29 mouse cellular contexts compared by ENCODE assay signal in the genomic region with DNA sequence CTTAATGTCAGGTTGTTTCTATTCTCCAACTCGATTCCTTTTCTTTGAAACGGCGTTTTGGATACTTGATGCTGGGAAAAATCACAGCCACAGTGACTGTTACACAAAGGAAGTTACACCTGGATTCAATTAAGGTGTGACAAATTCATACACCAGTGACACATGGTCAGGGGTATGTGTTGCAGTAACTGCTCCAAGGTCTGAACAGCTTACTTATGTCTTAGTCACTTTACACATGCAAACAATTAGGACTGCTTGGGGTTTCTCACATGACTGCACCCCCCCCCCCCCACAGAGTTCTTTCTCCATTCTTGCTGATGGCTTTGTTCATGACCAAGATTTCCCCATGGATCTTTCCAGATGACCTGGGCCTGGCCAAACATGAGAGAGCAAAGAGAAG. TPM values are rescaled to one million over a fixed set of nuclear protein-coding genes. Genes with fewer than 3 reads are reported as not detected.
DNase-seq lines count a peak whose midpoint lies in the region; ATAC-seq lines count a peak whose summit lies in the region.
"Had no signal": no experiment of that assay in that cellular context is flagged by ENCODE, and none has a peak within 500 bp of the region (broad histone marks: within the 10 kb centered on the region; RNA-seq: fewer than 3 reads in every experiment).

No protein-coding gene starts in this region.

- H3K9ac ChIP-seq in embryonic facial prominence, embryonic 12.5 days = no peak overlapping the region
- H3K9ac ChIP-seq: heart, embryonic 15.5 days; hindbrain, embryonic 14.5 days; liver, embryonic 13.5 days; midbrain, embryonic 12.5 days; neural tube, embryonic 15.5 days had no signal

- no peaks in the 10 kb centered on the region for H3K36me3 ChIP-seq in embryonic facial prominence, embryonic 12.5 days
- H3K36me3 ChIP-seq: heart, embryonic 15.5 days; liver, embryonic 13.5 days; midbrain, embryonic 12.5 days; neural tube, embryonic 15.5 days had no signal

- no peak overlapping the region for H3K4me2 ChIP-seq in embryonic facial prominence, embryonic 12.5 days (replicated peaks)
- H3K4me2 ChIP-seq: heart, embryonic 15.5 days; hindbrain, embryonic 14.5 days; liver, embryonic 13.5 days; midbrain, embryonic 12.5 days; neural tube, embryonic 15.5 days had no signal

- no peak overlapping the region for H3K4me3 ChIP-seq in embryonic facial prominence, embryonic 12.5 days
- H3K4me3 ChIP-seq: erythroblast, embryonic 14.5 days; heart, embryonic 15.5 days; liver, embryonic 13.5 days; midbrain, embryonic 12.5 days; neural tube, embryonic 15.5 days had no signal

- H3K4me1 ChIP-seq in embryonic facial prominence, embryonic 12.5 days = 0 out of 2 replicates have a peak, but pooled peaks cover 3% of the 10 kb centered on the region
- H3K4me1 ChIP-seq: heart, embryonic 15.5 days; midbrain, embryonic 12.5 days; neural tube, embryonic 15.5 days had no signal

- peak; percentile 31 for DNase-seq in embryo, embryonic 10 days (ENCODE audit: low spot score)
- DNase-seq in embryo, embryonic 9.5 days (ENCODE audit: extremely low spot score) = no peak
- peak; percentile 44 for DNase-seq in hindlimb bud, embryonic 11.5 days (ENCODE audit: extremely low spot score, low read depth, low spot score)
- no peak for DNase-seq in gastrocnemius, adult 8-10 months (ENCODE audit: low spot score in 2 of 2)
- no peak for DNase-seq in testis, postnatal 14 days (ENCODE audit: low spot score)
- no peak for DNase-seq in c-Kit-positive CD71-positive TER-119-positive erythroid progenitor cells, embryonic 14.5 days (ENCODE audit: low spot score)
- DNase-seq: adrenal gland, postnatal 14 days; cerebellum, adult 9-10 months; gastrocnemius, postnatal 25 days; heart, postnatal 4 days; kidney, adult 8-10 months; kidney, postnatal 10 days; liver, embryonic 13.5 days; lung, adult 2 months; lung, postnatal 14 days; right cerebral cortex, adult 18-20 months; thymus, adult 2 months had no signal

- peak overlapping the region; percentile 18; the same call in 1 of the 2 replicates for H3K27ac ChIP-seq in embryonic facial prominence, embryonic 12.5 days
- H3K27ac ChIP-seq: heart, embryonic 15.5 days; hindbrain, embryonic 14.5 days; liver, embryonic 13.5 days; midbrain, embryonic 12.5 days; neural tube, embryonic 15.5 days had no signal

- no peaks in the 10 kb centered on the region for H3K27me3 ChIP-seq in embryonic facial prominence, embryonic 12.5 days
- H3K27me3 ChIP-seq: heart, embryonic 15.5 days; liver, embryonic 13.5 days; midbrain, embryonic 12.5 days; neural tube, embryonic 15.5 days had no signal

- 0 out of 2 replicates have a peak, but pooled peaks have one; percentile 52 for ATAC-seq in embryonic facial prominence, embryonic 12.5 days (ENCODE audit: insufficient number of reproducible peaks, insufficient read depth, low FRiP score, low TSS enrichment)
- ATAC-seq in erythroid progenitor cell, adult 5-6 weeks (replicated peaks; ENCODE audit: low FRiP score, poor library complexity, severe bottlenecking) = no peak
- ATAC-seq: activated CD4-positive, CD25-positive, alpha-beta regulatory T cell, adult 4 months; forebrain, embryonic 16.5 days had no signal

- no peaks in the 10 kb centered on the region for H3K9me3 ChIP-seq in embryonic facial prominence, embryonic 12.5 days
- H3K9me3 ChIP-seq: heart, embryonic 15.5 days; liver, embryonic 13.5 days; midbrain, embryonic 12.5 days; neural tube, embryonic 15.5 days had no signal

- WGBS in embryonic facial prominence, embryonic 12.5 days = 43% methylated on average over 3 of the region's 3 CpGs

RNA-seq across cellular contexts. Expression of a gene that starts 6.6 kb away (rescaled TPM):
- 0.11 and 0.27 TPM in 2 replicates for polyA plus RNA-seq in embryonic facial prominence, embryonic 12.5 days (2016; fragmentation: Nextera tagmentation; extraction: Ambion mirVana)
- total RNA-seq in gastrocnemius, adult 8-10 months (2022) = under 1 TPM; 0.39 to 0.94 (median 0.52) TPM
- total RNA-seq in erythroid progenitor cell, adult 5-6 weeks (2015; ENCODE audit: low replicate concordance) = 34.2 and 38.6 TPM in 2 replicates
- 40.8 and 42.7 TPM in 2 replicates for total RNA-seq in erythroid progenitor cell, adult 5-6 weeks (2017; ENCODE audit: low replicate concordance)
- total RNA-seq: ES-E14 had no signal
- polyA plus RNA-seq: midbrain, embryonic 12.5 days had no signal

RNA-seq across cellular contexts. Expression of a gene that starts 29.4 kb away (rescaled TPM):
- polyA plus RNA-seq in embryonic facial prominence, embryonic 12.5 days (2016; fragmentation: Nextera tagmentation; extraction: Ambion mirVana) = not detected in 2 replicates
- total RNA-seq in gastrocnemius, adult 8-10 months (2022) = under 1 TPM in 2 of 4 experiments, not detected in 2; 0.13 to 0.19 TPM
- total RNA-seq in erythroid progenitor cell, adult 5-6 weeks (2015; ENCODE audit: low replicate concordance) = not detected in 2 replicates
- total RNA-seq in erythroid progenitor cell, adult 5-6 weeks (2017; ENCODE audit: low replicate concordance) = 2.4 and 4.0 TPM in 2 replicates
- total RNA-seq: ES-E14; gastrocnemius, postnatal 25 days; layer of hippocampus, adult 18-20 months; layer of hippocampus, postnatal 25 days had no signal
- polyA plus RNA-seq: erythroblast, embryonic 14.5 days; forebrain, embryonic 16.5 days; hindbrain, embryonic 14.5 days; midbrain, embryonic 12.5 days; neural tube, embryonic 15.5 days had no signal

Comparison
In these comparisons a context has a peak if more than half of its experiments do, and no peak if none do; other contexts are left out.
1. DNase-seq: peak in embryo, embryonic 10 days (single experiment) and hindlimb bud, embryonic 11.5 days (single experiment); none in embryo, embryonic 9.5 days (single experiment), gastrocnemius, adult 8-10 months (0 of 2), testis, postnatal 14 days (single experiment) and c-Kit-positive CD71-positive TER-119-positive erythroid progenitor cells, embryonic 14.5 days (single experiment).
2. RNA of a gene that starts 6.6 kb away (total RNA-seq): 34.2 to 42.7 TPM in erythroid progenitor cell, adult 5-6 weeks; 0.39 to 0.94 TPM in gastrocnemius, adult 8-10 months; every median in the first group is over 10 times any median in the second.